Mouse (Mus musculus) cerebellum, adult 9-10 months (tissue): Measurements from ENCODE around the gene Tecpr2.
A peak's percentile ranks its signal among the peaks of the same experiment; 100 is the strongest.

Experiments used
- DNase-seq: peaks from one replicate; pipeline ENCODE4 v3.0.0; 2022

Tecpr2 gene

DNA sequence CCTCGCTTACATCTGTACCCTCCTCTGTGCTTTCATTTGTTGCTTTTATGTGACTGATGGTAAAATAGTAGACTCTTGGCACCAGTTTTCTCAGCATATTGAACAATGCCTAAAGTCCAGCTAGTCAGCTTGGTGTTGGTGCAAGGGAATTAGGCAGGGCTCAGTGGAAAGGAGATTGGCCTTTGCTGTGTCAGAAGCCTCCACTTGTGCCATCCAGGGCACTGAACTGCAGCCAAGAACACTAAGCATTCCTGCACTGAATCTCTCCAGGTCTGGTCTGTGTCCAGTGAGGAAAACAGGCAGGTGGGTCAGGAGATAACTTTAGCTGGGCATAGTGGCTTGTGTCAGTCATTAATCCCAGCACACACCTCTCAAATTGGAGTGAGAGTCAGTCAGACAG, 60.3 kb downstream of the Tecpr2 start:
- DNase-seq, result peak; percentile 65

DNA sequence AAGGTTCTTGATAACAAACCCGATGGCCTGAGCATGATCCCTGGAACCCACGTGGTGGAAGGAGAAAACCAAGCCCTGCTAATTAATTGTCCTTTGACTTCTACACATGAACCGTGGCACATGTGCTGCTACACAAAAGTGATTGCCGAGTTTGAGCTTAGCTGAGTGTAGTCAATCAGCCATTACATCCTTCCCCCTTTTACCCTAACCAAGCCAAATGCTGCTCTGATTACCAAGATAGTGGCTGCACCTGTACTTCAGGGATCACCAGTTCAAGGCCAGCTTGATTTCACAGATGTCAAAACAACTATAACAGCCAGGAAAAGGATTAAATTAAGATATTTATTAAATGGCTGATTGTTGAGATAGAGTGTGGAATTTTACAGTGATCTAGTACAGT, 61.1 kb downstream of the Tecpr2 start:
- DNase-seq, result no peak

DNA sequence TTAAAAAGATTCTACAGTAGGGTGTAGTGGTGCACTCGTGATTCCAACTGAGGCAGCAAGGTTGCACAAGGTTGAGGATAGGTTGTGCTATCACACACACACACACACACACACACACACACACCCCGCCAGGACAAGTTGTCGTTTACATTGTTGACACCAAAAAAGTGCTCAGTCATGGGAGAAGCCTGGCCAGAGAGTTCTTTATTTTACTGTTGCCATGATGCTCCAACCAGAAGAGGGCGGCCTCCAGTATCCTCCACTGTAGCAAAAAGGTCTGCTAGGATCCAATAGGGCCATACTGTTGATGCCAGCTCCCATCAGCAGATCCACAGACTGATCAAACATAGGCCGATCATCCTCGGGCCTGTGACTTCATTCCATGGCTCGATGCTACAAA, 62.2 kb downstream of the Tecpr2 start:
- DNase-seq, result no peak

DNA sequence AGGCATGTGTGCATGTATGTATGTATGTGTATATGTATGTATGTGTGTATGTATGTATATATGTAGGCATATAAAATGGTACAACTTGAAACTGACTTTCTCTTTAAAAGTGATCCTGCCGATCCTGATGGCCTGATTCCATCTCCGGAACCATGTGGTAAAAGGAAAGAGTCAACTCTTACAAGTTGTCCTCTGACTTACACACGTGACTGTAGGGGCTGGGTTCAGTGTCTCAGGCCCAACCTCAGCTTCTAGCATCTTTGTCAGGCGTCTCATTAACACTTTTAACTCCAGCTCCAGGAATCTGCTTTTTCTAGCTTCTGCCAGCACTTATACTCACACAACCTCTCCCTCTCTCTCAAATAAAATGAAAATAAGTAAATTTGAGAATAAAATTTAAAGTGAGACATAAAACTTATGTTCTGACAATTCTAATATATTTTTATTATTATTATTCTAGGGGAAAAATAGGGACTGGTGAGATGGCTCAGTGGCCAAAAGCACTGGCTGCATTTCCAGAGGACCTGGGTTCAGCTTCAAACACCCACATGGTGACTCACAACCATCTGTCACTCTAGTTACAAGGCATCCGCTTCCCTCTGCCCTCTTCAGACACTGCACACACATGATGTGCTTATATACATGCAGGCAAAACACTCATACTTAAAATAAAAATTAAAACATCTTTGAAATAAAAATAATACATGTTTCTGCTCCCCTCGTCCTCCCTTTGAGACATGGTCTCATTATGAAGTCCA, 63.7 kb downstream of the Tecpr2 start:
- DNase-seq, result peak; percentile 85

DNA sequence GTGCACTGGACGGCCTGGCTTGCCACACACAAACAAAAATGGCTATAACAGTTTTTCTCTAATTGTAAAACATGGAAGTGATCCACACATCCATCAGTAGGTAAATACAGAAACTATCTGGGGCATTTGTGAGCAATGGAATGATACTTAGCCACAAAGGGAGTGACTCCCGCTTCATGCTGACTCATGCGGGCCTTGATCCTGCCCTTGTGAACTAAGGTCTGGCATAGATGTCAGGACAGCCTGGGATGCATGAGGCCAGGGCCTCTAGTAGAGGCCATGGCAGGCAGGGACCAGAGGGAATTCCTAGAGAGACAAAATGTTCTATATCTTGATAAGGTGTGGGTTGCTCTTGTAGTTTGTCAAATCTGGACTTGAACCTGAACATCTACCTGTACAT, 64.4 kb downstream of the Tecpr2 start:
- no peak for DNase-seq

DNA sequence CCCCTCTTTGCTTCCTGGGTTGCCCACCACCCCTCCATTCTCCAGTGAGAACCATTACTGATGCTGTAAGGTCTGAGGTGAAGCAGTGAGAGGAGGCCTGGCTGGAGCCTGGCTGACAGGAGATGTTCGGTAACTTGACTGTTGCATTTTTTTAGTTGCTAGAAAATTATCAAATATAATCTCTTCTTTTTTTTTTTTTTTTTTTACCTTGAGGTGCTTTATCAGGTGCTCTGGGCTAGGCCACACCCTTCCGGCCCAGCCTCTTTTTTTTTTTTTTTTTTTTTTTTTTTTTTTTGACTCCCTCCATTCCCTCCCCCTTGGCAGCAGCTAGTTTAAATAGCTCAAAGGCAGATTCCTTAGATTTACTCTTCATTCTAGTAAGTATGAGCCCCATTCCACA, 64.8 kb downstream of the Tecpr2 start:
- no peak for DNase-seq

DNA sequence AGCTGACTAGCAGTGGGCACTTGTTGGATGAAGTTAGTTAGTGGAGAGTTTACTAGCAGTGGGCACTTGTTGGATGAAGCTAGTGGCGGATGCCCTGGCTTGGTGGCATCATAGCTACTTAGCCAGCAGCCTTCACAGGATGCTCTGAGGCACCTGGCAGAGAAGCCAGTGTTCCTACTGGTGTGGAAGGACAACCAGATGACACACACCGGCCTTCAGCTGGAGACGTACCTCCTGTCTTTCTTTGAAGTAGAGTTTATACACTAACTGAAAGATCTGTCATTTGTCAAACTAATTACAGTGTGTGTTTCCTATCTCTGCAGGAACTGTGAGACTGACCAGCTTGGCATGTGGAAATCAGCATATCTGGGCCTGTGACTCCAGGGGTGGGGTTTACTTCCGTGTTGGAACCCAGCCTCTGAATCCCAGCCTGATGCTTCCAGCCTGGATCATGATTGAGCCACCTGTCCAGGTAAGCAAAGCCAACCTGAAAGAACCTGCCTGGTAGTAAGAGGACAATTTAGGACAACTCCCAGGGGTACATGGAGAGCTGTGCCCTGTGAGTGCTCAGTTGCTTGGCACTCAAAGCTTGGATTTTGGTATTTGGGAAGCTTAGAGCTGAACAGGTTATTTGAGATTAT, 65.4 kb downstream of the Tecpr2 start:
- peak; percentile 82 for DNase-seq

DNA sequence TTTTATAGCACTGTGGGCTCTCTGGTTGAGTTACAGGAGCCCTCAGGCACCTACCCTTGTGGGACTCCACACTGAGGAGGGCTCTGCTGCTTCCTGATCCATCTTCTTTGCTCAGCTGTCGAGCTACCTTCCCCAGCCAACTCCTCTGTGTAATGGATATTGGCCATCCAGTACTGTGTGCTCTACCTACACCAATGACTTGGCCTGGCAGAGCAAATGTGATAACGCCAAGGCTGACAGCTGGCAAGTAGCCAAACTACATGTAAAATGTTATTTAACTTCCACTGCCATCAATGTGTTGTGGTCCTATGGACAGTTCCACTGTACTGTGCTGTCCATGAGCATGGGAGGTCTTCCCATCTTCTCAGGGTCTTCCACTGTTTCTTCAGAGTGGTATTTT, 72.9 kb downstream of the Tecpr2 start:
- DNase-seq, result no peak

DNA sequence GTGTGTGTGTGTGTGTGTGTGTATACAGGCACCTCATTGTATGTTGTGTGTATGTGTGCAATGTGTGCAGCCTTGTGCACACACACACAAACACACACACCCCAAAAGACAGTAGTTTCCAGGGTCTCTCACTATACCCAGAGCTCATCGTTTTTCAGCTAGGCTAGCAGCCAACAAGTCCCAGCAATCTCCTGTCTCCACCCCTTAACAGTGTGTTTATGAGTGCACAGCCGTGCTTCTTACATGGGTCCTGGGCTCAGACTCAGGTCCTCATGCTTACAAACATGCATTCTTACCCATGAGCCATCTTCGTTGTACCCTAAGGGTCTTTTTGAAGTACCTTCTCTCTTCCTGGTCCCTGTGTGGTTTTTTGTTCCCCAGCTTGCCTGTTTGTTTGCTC, 76.4 kb downstream of the Tecpr2 start:
- no peak for DNase-seq

DNA sequence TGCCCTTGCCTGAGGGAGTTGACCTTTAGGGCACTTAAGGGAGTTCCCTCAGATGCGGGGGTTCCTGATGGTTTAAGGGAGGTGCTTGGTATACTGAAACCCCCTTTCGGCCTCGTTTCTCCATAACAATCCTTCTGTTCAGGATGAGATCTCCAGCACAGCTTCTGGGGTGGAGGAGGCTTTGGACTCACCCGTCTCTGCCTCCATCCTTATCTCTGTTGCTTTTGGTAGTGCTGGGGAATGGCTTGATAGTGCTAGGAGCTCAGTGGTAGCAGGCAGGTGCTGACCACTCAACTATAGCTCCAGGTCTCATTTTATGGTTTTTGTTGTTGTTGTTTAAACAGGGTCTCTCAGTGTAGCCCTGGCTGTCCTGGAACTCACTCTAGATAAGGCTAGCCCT, 77.0 kb downstream of the Tecpr2 start:
- DNase-seq, result no peak

DNA sequence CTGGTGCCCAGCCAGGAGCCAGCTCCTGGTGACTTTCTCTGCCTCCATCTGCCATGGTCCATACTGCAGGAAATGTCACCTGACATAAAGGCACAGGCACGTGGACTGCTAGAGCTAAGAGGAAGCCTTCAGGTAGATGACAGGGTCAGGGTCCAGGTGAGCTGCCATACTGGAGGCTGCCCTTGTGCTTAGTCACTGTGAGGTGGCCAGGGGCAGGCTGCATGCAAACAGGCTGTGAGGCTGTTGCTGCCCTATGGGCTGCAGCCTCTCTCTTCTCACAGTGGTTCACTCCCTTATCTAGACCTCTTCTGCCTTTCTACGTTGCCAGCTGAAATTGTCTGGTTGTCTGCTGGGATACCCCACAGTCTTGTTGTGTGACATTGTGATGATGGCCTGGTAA, 78.1 kb downstream of the Tecpr2 start:
- no peak for DNase-seq

DNA sequence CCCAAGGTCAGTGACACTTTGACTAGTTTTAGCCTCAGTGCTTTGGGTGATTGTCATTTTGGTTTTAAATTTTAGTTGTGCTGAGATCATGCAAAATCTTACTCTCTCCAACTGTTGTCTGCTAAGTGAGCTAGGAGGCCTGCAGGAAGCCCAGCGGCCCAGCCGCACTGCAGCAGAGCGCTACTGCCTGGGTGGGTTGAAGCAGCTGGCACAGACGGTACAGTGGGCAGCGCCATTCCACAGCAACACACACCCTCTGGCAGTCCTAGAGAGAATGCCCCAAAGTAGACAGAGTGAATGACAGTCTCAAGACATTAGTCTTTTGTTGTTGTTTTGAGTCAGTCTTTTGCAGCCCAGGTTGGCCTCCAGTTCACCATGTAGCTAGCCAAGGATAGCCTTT, 81.3 kb downstream of the Tecpr2 start:
- DNase-seq, result no peak

DNA sequence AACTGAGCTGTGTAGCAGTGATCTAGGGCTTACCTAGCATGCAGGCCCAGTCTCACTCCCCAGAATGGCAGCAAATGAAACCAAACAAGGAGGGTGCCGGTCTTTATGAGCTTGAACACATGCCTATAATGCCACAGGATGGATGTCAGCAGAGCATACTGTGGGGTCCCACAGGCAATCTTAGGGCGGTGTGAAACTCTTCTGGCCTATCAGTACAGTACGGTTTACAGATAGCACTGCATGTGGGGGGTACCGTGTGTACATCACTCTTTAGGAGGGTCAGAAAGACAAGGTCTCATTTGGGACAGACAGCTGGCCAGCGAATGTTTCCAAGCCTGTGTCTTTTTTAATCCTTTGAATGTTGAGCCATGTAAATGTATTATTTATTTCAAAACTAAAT, 82.9 kb downstream of the Tecpr2 start:
- DNase-seq, result no peak

DNA sequence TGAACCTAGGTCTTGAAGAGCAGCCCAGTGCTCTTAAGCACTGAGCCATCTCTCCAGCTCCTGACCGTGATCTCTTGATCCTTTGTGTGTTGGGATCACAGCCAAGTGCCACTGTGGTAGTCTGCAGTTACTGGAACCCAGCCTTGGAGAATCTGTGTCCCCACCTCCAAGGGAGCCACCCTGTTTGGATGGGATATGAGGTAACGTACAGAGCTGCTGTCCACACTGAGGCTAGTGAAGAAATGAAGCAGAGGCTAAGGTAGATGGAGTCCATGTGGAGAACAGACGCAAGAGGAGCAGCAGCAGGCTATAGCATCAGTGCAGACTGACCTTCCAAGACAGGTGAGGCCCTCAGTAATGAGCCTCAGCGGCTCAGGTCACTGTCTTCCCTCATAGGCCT, 84.8 kb downstream of the Tecpr2 start:
- no peak for DNase-seq

DNA sequence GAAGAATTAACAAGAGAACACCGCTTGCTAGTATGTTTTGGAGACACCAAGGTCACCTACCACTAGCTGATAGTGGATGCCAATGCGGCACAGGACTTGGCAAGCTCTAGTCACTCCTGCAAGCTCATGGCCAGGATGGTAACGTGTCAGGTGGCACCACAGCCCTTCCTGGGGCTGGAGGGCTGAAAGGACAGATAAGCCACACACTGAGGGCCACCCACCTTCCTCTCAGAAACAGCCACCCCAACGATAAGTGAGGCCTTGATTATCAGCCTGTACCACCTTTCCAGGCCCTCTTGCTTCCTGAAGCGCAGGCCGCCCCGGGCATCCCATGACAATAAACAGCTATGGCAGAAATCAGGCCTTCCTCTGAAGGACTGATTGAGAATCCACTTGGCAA, 85.2 kb downstream of the Tecpr2 start:
- DNase-seq, result no peak

DNA sequence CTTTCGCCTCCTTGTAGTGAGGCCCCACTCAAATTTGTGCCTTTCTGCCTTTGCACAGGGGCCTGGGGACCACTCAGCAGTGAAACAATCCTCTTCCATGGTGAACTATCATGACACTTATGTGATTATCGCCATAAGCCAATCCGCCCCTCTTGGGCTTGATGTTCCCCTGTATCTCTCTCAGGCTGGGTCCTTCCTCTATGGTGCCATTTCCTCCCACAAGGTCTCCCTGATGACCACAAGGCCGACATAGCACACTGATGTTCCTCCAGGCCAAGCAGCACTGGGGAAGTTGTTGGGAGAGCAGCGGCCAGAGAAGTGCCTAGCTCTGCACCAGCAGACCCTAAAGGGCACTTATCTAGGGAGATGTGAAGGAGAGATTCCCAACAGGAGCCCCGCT, 85.7 kb downstream of the Tecpr2 start:
- no peak for DNase-seq

DNA sequence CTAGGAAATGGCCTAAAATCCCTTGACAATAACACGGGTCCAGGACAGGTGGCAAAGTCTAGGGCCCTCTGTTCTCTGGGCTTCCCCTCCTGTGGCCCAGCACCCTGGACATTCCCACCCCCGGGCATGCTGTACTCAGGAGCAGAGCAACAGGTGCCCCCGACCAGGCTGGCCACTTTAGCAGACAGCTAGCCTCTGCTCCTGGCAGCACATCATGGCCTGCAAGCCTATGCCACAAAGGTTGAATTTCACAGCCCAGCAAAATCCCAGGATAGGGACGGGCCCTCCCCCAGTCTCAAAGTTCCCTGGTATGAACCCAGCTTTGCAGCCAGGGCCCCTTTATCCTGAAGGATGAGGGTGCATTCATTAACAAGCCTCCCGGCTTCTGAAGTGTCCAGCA, 86.3 kb downstream of the Tecpr2 start:
- no peak for DNase-seq

DNA sequence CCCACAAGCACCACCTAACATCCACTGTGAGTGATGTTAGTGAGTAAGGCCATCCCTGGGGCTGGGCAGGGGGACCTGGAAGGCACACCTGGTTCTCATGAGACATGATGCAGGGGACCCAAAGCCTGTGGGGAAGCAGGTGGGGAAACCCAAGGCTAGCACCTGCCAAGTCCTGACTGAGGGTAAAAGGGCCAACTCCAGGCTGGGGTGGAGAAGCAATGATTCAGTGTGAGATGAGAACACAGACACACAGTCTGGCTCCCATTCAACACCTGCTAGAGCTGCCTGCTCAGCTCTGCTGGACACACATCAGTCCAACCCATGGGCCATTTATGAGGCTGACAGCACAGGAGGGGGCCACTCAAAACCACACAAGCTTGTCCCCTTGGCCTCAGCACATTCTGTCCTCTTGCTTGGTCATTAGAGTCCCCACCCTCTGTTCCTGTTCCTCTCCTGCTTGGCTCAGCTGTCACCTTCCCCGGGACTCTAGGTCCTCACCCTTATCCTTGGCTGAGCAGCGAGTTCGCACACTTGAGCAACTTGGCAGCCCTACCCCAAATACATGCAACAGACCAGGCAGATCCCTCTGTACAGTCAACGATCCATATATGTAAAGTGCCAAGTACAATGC, 86.9 kb downstream of the Tecpr2 start:
- no peak for DNase-seq

DNA sequence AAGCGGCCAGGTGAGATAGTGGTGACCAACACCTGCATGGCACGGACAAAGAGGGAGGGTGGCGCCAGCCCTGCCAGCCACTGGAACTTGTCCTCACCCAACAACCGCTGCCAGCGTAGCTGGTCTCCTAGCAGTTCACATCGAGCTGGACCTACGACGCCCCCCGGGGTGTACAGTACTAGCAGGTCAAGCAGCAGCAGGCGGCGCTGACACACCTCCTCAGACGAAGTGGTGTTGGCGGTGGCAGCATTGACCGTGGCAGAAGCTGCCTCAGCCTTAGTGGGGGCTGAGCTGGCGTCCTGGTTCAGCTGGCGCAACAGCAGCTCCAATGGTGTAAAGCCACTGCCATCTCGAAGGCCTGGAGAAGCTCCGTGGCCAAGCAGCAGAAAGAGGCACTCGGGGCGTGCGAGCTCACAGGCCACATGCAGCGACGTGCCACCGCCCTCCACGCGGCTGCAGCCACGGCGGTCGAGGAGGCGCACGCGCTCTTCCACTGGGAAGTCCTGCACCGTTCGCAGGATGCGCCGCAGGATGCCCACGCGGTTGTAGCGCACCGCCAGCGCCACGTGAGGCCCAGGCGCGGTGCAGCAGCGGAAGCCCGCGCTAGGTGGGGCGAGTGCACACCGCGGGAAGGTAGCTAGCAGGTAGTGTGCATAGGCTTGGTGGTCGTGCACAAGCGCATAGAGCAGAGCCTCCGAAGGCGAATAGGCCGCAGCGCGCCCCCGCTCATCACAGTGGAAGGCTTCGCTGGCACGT, 87.7 kb downstream of the Tecpr2 start:
- no peak for DNase-seq

DNA sequence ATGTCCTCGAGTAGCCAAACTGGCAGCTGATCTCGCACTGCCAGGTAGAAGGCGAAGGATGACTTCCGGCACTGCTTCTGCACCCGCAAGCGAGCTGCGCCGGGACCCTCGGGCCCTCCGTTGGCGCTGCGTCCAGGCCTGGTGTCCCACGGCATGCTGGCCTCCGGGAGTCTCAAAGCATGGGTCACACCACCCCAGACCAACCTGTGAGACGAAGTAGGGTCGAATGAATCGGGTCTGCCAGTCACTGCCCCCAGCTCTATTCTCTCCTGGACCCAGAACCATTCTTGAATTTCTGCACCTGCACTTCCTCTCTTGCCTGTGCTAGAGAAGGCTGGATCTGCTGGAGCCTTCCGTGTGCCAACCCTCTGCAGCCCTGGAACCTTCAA, 88.3 kb downstream of the Tecpr2 start:
- DNase-seq, result no peak

DNA sequence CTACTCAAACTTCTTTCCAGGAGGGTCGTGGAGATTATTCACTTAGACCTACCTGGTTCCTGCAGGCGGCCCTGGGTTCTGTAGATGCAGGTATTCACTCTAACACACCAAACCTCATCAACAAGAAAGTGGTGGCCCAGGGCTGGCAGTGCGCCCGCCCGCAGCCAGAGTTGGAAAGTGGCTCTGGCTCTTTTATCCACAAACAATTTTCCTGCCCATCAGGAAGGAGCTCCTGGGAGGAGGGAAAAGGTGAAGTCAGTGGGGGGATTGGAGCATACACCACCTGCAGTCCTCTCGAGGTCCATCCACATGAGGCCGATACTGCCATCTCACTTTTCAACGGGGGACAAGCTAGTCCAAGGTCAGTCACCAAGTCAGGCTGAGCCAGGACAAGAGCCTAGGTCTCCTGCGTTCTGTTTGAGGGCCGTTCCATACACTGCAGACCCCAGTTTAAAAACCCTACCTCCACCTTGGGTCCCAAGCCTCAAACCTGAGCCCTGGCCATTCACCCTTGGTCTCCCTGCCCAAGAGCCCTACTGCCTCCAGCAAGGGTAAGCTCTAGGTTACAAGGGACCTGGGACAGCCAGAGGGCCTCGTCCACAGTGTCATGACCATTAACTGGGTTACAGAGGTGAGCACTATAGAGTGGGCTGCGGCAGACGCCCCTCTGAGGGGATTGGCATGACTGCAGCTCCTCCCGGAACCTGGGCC, 89.0 kb downstream of the Tecpr2 start:
- DNase-seq, result peak; percentile 80

DNA sequence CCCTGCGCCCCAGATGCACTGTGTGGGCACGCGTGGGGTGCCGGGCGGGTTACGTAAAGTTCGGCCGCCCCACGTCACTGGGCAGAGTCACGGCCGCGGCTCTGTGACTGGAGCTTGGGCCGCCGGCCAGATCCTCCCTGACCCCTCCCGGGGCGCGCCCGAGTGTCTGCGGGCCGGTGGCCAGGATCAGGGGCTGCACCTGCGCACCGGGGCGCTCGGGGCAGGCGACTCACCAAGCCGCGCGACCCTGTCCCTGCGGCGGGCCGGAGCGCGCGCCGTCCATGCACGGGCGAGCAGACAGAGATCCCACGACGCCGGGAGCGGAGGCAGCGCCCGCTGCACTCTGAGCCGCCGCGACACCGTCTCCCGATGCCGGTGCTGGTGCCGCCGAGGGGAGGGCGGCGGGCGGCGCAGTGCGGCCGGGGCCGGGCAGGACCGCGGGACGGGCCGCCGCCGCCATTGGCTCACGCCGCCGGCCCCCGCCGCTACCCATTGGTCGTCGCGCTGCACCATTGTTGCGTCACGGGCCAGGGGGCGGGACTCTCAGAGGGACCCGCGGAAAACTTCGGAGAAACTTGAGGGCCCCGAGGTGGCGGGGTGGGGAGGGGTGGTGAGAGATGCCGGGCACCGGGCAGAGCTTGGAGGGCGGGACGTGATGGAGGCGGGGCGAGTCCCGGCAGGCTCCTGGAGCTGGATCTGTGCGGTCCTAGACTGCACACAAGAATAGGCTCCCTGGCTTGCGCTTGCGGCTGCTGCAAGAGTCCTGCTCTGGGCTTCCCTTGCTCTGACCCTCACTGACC, 89.7 kb downstream of the Tecpr2 start, which contains the start of gene Ankrd9:
Gene Ankrd9 (minus strand): TSS at position 434 of the 800 bp plus-strand sequence.
- DNase-seq, result peak; percentile 91
